Mouse (Mus musculus) right cerebral cortex, adult 2 months (tissue): ENCODE measurements around the gene Olfr107.

Experiments
- DNase-seq, 2 experiments: peaks; one replicate each; pipeline ENCODE4 v3.0.0; 2021 to 2022; ENCODE audit warnings: low spot score in 2 of 2

The Olfr107 gene

GRCm38 (mm10) chr17:37398926-37399325 is at the start of gene Olfr107:
TSS of gene Olfr107 (plus strand) at chr17:37399226.
- no peak for DNase-seq

DNA sequence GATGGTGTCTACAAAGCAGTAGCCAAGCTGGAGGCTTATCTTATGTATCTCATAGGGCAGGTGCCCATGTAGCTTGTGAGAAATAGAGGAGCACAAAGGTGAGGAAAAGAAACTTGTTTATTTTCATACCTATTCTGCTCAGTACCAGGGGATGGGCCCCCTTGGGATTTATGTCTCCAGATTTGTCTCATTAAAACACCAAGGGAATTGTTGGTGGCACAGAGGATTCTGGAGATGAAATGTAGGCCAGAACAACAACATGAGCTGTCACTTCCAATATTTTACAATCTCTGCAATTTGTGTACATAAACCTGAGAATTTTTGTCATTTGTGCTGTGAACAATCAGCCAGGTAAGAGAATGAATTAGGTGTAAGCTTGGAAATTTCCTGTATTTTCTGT is 39.7 kb upstream of the Olfr107 start, which contains the start of gene Olfr104-ps:
Olfr104-ps (plus strand) TSS at position 301 of the 400 bp plus-strand sequence.
- DNase-seq = no peak

DNA sequence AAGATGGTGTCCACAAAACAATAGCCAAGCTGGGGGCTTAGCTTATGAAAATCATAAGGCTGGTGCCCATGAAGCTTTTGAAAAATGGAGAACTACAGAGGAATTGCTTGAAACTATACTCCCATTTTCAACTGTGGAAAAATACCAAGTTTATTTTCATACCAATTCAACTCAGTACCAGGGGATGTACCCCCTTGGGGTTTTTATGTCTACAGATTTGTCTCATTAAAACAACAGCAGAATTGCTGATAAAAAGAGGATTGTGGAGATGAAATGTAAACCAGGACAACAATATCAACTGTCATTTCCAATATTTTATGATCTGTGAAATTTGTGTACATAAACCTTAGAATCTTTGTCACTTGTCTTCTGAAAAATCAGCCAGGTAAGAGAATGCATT is 20.3 kb upstream of the Olfr107 start, which contains the start of gene Olfr105-ps:
Olfr105-ps (plus strand) TSS at position 301 of the 400 bp plus-strand sequence.
- DNase-seq = no peak

- no peak for DNase-seq
These were observed 8.9 kb upstream of the Olfr107 start, which contains the start of gene Olfr106-ps for GRCm38 (mm10) chr17:37390093-37390492. TSS of gene Olfr106-ps (plus strand) at chr17:37390393.

DNA sequence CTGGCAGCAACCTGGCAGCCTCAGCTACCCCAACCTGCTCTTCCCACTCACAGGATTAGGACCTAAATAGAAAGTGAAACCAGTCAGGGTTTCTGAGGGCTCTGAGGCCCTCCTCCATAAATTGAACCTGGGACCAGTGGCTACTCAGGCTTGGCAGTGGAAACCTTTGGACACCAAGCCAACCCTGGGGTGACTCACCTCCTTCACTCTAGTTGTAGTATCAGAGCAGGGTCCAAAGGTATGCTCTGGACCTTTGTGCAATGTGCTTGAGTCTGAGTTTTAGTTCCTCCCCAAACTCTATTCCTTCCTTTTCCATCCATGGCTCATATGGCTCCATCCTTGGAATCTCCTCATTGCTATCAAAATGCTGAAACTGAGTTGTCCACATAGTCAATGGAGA is 14.4 kb downstream of the Olfr107 start:
- no peak for DNase-seq

GRCm38 (mm10) chr17:37445180-37445579 is 46.2 kb downstream of the Olfr107 start, which contains the start of gene Olfr108:
TSS of gene Olfr108 (plus strand) at chr17:37445480.
- no peak for DNase-seq
